In the genomic region with DNA sequence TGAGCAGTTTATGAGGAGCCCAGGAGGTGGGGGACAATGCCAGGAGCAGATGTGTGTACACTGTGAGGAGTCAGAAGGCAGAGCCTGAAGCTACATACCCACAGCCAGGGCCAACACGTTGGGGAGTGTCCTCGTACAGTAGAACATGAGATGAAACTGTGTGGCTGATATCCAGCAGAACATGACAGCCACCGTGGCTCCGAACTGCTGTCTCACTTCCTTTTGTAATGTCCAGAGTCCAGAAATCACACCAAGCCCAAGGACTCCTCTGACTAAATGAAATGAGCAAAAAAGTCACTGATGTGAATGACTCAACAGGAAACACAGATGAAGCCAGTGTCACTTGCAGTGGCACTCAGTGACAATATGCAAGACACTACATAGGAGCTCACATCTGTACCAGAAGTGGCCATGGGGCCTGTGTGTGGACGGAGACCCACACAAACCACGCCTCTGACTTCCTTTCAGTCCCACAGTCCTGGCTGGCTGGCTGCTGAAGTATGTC, we compare ENCODE assay signal across 15 mouse cellular contexts.
"Had no signal": no experiment of that assay in that cellular context is flagged by ENCODE, and none has a peak within 500 bp of the region (broad histone marks: within the 10 kb centered on the region; RNA-seq: fewer than 3 reads in every experiment).

No protein-coding gene starts in this region.

- H3K4me2 ChIP-seq: limb, embryonic 15.5 days; liver, embryonic 15.5 days; lung, embryonic 14.5 days; neural tube, embryonic 13.5 days; stomach, embryonic 15.5 days had no signal

- DNase-seq: kidney, adult 9 months; layer of hippocampus, adult 9-11 months; layer of hippocampus, postnatal 36 days; lung, postnatal 10 days; lung, postnatal 4 days; retina, postnatal 1 day; thymus, postnatal 25 days had no signal

- H3K9me3 ChIP-seq: limb, embryonic 15.5 days; liver, embryonic 15.5 days; midbrain, embryonic 10.5 days; neural tube, embryonic 13.5 days; stomach, embryonic 15.5 days had no signal

- H3K27ac ChIP-seq: kidney, postnatal 0 days; limb, embryonic 15.5 days; liver, embryonic 15.5 days; midbrain, embryonic 10.5 days; neural tube, embryonic 13.5 days; stomach, embryonic 15.5 days had no signal

- ATAC-seq: midbrain, embryonic 16.5 days had no signal

- H3K4me3 ChIP-seq: limb, embryonic 15.5 days; liver, embryonic 15.5 days; midbrain, embryonic 10.5 days; neural tube, embryonic 13.5 days; stomach, embryonic 15.5 days had no signal

- H3K27me3 ChIP-seq: limb, embryonic 15.5 days; liver, embryonic 15.5 days; neural tube, embryonic 13.5 days; stomach, embryonic 15.5 days had no signal

- H3K9ac ChIP-seq: limb, embryonic 15.5 days; liver, embryonic 15.5 days; lung, embryonic 14.5 days; neural tube, embryonic 13.5 days; stomach, embryonic 15.5 days had no signal
